In genomic region chr9:107568331-107569261, GRCm38 (mm10) we compare ENCODE assay signal across 8 mouse cellular contexts. TPM values are rescaled to one million over a fixed set of nuclear protein-coding genes. Genes with fewer than 3 reads are reported as not detected.
DNase-seq lines count a peak whose midpoint lies in the region; ATAC-seq lines count a peak whose summit lies in the region.

No protein-coding gene starts in this region.

- H3K36me3 ChIP-seq in forebrain, embryonic 10.5 days (replicated peaks) = peaks cover 63% of the 10 kb centered on the region
- H3K36me3 ChIP-seq in heart, embryonic 15.5 days = peaks cover 26% of the 10 kb centered on the region
- H3K36me3 ChIP-seq in liver, embryonic 16.5 days (ENCODE audit: control insufficient read depth, insufficient read depth) = peaks cover 4% of the 10 kb centered on the region
- H3K36me3 ChIP-seq in neural tube, embryonic 12.5 days = peaks cover 44% of the 10 kb centered on the region
- peaks cover 13% of the 10 kb centered on the region for H3K36me3 ChIP-seq in stomach, embryonic 16.5 days (ENCODE audit: control insufficient read depth, insufficient read depth, low read length)

- peaks cover 2% of the 10 kb centered on the region; the same call in 1 of the 2 replicates for H3K9me3 ChIP-seq in forebrain, embryonic 10.5 days
- H3K9me3 ChIP-seq in heart, embryonic 15.5 days (replicated peaks) = no peaks in the 10 kb centered on the region
- H3K9me3 ChIP-seq in liver, embryonic 16.5 days (replicated peaks; ENCODE audit: control insufficient read depth, low read length) = no peaks in the 10 kb centered on the region
- no peaks in the 10 kb centered on the region for H3K9me3 ChIP-seq in neural tube, embryonic 12.5 days
- no peaks in the 10 kb centered on the region for H3K9me3 ChIP-seq in stomach, embryonic 16.5 days (replicated peaks; ENCODE audit: control insufficient read depth, low read length)

- under 1% methylated on average over 41 of the region's 41 CpGs for WGBS in forebrain, embryonic 10.5 days
- WGBS in heart, embryonic 15.5 days = under 1% methylated on average over 41 of the region's 41 CpGs
- WGBS in liver, embryonic 16.5 days (ENCODE audit: insufficient replicate concordance) = under 1% methylated on average over 41 of the region's 41 CpGs
- WGBS in neural tube, embryonic 12.5 days = under 1% methylated on average over 41 of the region's 41 CpGs
- under 1% methylated on average over 41 of the region's 41 CpGs for WGBS in stomach, embryonic 16.5 days

- peak overlapping the region; percentile 94 for H3K27ac ChIP-seq in forebrain, embryonic 10.5 days
- peak overlapping the region; percentile 89 for H3K27ac ChIP-seq in heart, embryonic 15.5 days
- peak overlapping the region; percentile 92 for H3K27ac ChIP-seq in liver, embryonic 16.5 days (ENCODE audit: low read length)
- H3K27ac ChIP-seq in neural tube, embryonic 12.5 days = peak overlapping the region; percentile 51
- H3K27ac ChIP-seq in stomach, embryonic 16.5 days (ENCODE audit: low read length) = peak overlapping the region; percentile 89

- H3K4me1 ChIP-seq in forebrain, embryonic 10.5 days = peaks cover 78% of the 10 kb centered on the region
- peaks cover 66% of the 10 kb centered on the region for H3K4me1 ChIP-seq in heart, embryonic 15.5 days (replicated peaks)
- H3K4me1 ChIP-seq in liver, embryonic 16.5 days (ENCODE audit: control insufficient read depth, low read depth, low read length) = peaks cover 75% of the 10 kb centered on the region
- peaks cover 53% of the 10 kb centered on the region for H3K4me1 ChIP-seq in neural tube, embryonic 12.5 days
- peaks cover 48% of the 10 kb centered on the region for H3K4me1 ChIP-seq in stomach, embryonic 16.5 days (ENCODE audit: control insufficient read depth, insufficient read depth, low read length)

- H3K27me3 ChIP-seq in forebrain, embryonic 10.5 days (ENCODE audit: poor library complexity, severe bottlenecking) = no peaks in the 10 kb centered on the region
- no peaks in the 10 kb centered on the region for H3K27me3 ChIP-seq in heart, embryonic 15.5 days
- no peaks in the 10 kb centered on the region for H3K27me3 ChIP-seq in liver, embryonic 16.5 days (ENCODE audit: control insufficient read depth, insufficient read depth, low read depth, low read length)
- no peaks in the 10 kb centered on the region for H3K27me3 ChIP-seq in neural tube, embryonic 12.5 days (replicated peaks)
- no peaks in the 10 kb centered on the region for H3K27me3 ChIP-seq in stomach, embryonic 16.5 days (ENCODE audit: control insufficient read depth, insufficient read depth, low read length)

- H3K4me2 ChIP-seq in heart, embryonic 15.5 days = peak overlapping the region; percentile 85
- H3K4me2 ChIP-seq in liver, embryonic 16.5 days (ENCODE audit: low read depth, low read length) = peak overlapping the region; percentile 81
- peak overlapping the region; percentile 90 for H3K4me2 ChIP-seq in neural tube, embryonic 12.5 days (replicated peaks)
- peak overlapping the region; percentile 90 for H3K4me2 ChIP-seq in stomach, embryonic 16.5 days (ENCODE audit: low read depth, low read length)

- H3K9ac ChIP-seq in heart, embryonic 15.5 days = peak overlapping the region; percentile 81
- peak overlapping the region; percentile 80 for H3K9ac ChIP-seq in liver, embryonic 16.5 days (ENCODE audit: low read depth, low read length)
- peak overlapping the region; percentile 72 for H3K9ac ChIP-seq in neural tube, embryonic 12.5 days
- H3K9ac ChIP-seq in stomach, embryonic 16.5 days (ENCODE audit: low read length) = peak overlapping the region; percentile 89

- peak; percentile 62 to 76 for DNase-seq in CD8-positive naive resting alpha-beta T cell, adult 2 months (ENCODE audit: low read depth in 2 of 2, low spot score in 2 of 2)
- DNase-seq in c-Kit-positive CD71-negative TER-119-negative erythroid progenitor cells, embryonic 14.5 days (ENCODE audit: low read depth) = peak; percentile 83
- peak; percentile 90 for DNase-seq in forebrain, embryonic 10.5 days (ENCODE audit: extremely low spot score, low spot score)
- peak; percentile 92 for DNase-seq in kidney, postnatal 14 days

- H3K4me3 ChIP-seq in forebrain, embryonic 10.5 days = peak overlapping the region; percentile 93
- peak overlapping the region; percentile 89 for H3K4me3 ChIP-seq in heart, embryonic 15.5 days
- H3K4me3 ChIP-seq in liver, embryonic 16.5 days (ENCODE audit: low read depth, low read length) = peak overlapping the region; percentile 74
- peak overlapping the region; percentile 60 for H3K4me3 ChIP-seq in neural tube, embryonic 12.5 days
- H3K4me3 ChIP-seq in stomach, embryonic 16.5 days (replicated peaks; ENCODE audit: low read length) = peak overlapping the region; percentile 92

- peak; percentile 71 for ATAC-seq in heart, embryonic 15.5 days (replicated peaks; ENCODE audit: insufficient number of reproducible peaks, insufficient read depth, low FRiP score, low read depth)
- ATAC-seq in liver, embryonic 16.5 days (ENCODE audit: low read depth) = peak; percentile 76
- ATAC-seq in neural tube, embryonic 12.5 days (ENCODE audit: low FRiP score, low read depth) = peak; percentile 88
- peak; percentile 84 for ATAC-seq in stomach, embryonic 16.5 days (ENCODE audit: insufficient read depth, low FRiP score)

RNA-seq across cellular contexts. Expression of gene Hyal2, which starts 0.9 kb away (rescaled TPM):
- polyA plus RNA-seq in forebrain, embryonic 10.5 days (2016; fragmentation: Nextera tagmentation; extraction: Ambion mirVana) = 147 TPM in 2 replicates
- 72.2 and 89.3 TPM in 2 replicates for polyA plus RNA-seq in heart, embryonic 15.5 days (2015; fragmentation: Nextera tagmentation; extraction: Ambion mirVana)
- 48.9 and 50.2 TPM in 2 replicates for polyA plus RNA-seq in liver, embryonic 16.5 days (2015; fragmentation: Nextera tagmentation; extraction: Ambion mirVana)
- 93.6 and 97.0 TPM in 2 replicates for polyA plus RNA-seq in neural tube, embryonic 12.5 days (2016; fragmentation: Nextera tagmentation; extraction: Ambion mirVana)
- 85.2 and 91.6 TPM in 2 replicates for polyA plus RNA-seq in stomach, embryonic 16.5 days (2015; fragmentation: Nextera tagmentation; extraction: Ambion mirVana)

RNA-seq across cellular contexts. Expression of gene Tusc2, which starts 5.5 kb away (rescaled TPM):
- 73.3 and 74.1 TPM in 2 replicates for polyA plus RNA-seq in forebrain, embryonic 10.5 days (2016; fragmentation: Nextera tagmentation; extraction: Ambion mirVana)
- 41.4 and 43.0 TPM in 2 replicates for polyA plus RNA-seq in heart, embryonic 15.5 days (2015; fragmentation: Nextera tagmentation; extraction: Ambion mirVana)
- polyA plus RNA-seq in liver, embryonic 16.5 days (2015; fragmentation: Nextera tagmentation; extraction: Ambion mirVana) = 29.1 and 29.4 TPM in 2 replicates
- polyA plus RNA-seq in neural tube, embryonic 12.5 days (2016; fragmentation: Nextera tagmentation; extraction: Ambion mirVana) = 93.3 and 93.9 TPM in 2 replicates
- polyA plus RNA-seq in stomach, embryonic 16.5 days (2015; fragmentation: Nextera tagmentation; extraction: Ambion mirVana) = 35.0 and 38.2 TPM in 2 replicates

RNA-seq across cellular contexts. Expression of gene Hyal1, which starts 8.1 kb away (rescaled TPM):
- 6.8 and 7.4 TPM in 2 replicates for polyA plus RNA-seq in forebrain, embryonic 10.5 days (2016; fragmentation: Nextera tagmentation; extraction: Ambion mirVana)
- 8.3 and 9.1 TPM in 2 replicates for polyA plus RNA-seq in heart, embryonic 15.5 days (2015; fragmentation: Nextera tagmentation; extraction: Ambion mirVana)
- polyA plus RNA-seq in liver, embryonic 16.5 days (2015; fragmentation: Nextera tagmentation; extraction: Ambion mirVana) = 3.3 and 3.8 TPM in 2 replicates
- 7.2 and 7.5 TPM in 2 replicates for polyA plus RNA-seq in neural tube, embryonic 12.5 days (2016; fragmentation: Nextera tagmentation; extraction: Ambion mirVana)
- polyA plus RNA-seq in stomach, embryonic 16.5 days (2015; fragmentation: Nextera tagmentation; extraction: Ambion mirVana) = 14.9 and 16.8 TPM in 2 replicates

RNA-seq across cellular contexts. Expression of gene Naa80, which starts 10.1 kb away (rescaled TPM):
- 13.9 and 17.9 TPM in 2 replicates for polyA plus RNA-seq in forebrain, embryonic 10.5 days (2016; fragmentation: Nextera tagmentation; extraction: Ambion mirVana)
- polyA plus RNA-seq in heart, embryonic 15.5 days (2015; fragmentation: Nextera tagmentation; extraction: Ambion mirVana) = 13.4 and 17.2 TPM in 2 replicates
- 10.5 and 14.1 TPM in 2 replicates for polyA plus RNA-seq in liver, embryonic 16.5 days (2015; fragmentation: Nextera tagmentation; extraction: Ambion mirVana)
- polyA plus RNA-seq in neural tube, embryonic 12.5 days (2016; fragmentation: Nextera tagmentation; extraction: Ambion mirVana) = 12.6 and 15.8 TPM in 2 replicates
- 17.4 and 20.4 TPM in 2 replicates for polyA plus RNA-seq in stomach, embryonic 16.5 days (2015; fragmentation: Nextera tagmentation; extraction: Ambion mirVana)

RNA-seq across cellular contexts. Expression of gene Hyal3, which starts 12.0 kb away (rescaled TPM):
- polyA plus RNA-seq in forebrain, embryonic 10.5 days (2016; fragmentation: Nextera tagmentation; extraction: Ambion mirVana) = 0.42 and 0.47 TPM in 2 replicates
- polyA plus RNA-seq in heart, embryonic 15.5 days (2015; fragmentation: Nextera tagmentation; extraction: Ambion mirVana) = 0.68 and 0.82 TPM in 2 replicates
- polyA plus RNA-seq in liver, embryonic 16.5 days (2015; fragmentation: Nextera tagmentation; extraction: Ambion mirVana) = 0.89 and 0.96 TPM in 2 replicates
- 0.84 and 1.5 TPM in 2 replicates for polyA plus RNA-seq in neural tube, embryonic 12.5 days (2016; fragmentation: Nextera tagmentation; extraction: Ambion mirVana)
- 1.4 and 1.9 TPM in 2 replicates for polyA plus RNA-seq in stomach, embryonic 16.5 days (2015; fragmentation: Nextera tagmentation; extraction: Ambion mirVana)

Comparison
In these comparisons a context has a peak if more than half of its experiments do, and no peak if none do; other contexts are left out.
1. Peak in every context shown above with its lines: DNase-seq, ATAC-seq, H3K4me3 ChIP-seq and H3K27ac ChIP-seq.